Mouse (Mus musculus) heart, embryonic 14.5 days (tissue): Measurements from ENCODE around the gene Mrps26. TPM values are rescaled to one million over a fixed set of nuclear protein-coding genes. Genes with fewer than 3 reads are reported as not detected.

Experiments
- ATAC-seq: fragments of 200-750 bp; cut with Nextera tagmentation; 2 replicates; pipeline ENCODE4 v1.8.0; 2017; ENCODE audit warnings: low read depth, moderate TSS enrichment; ENCODE audit not compliant: insufficient number of reproducible peaks, insufficient read depth, low FRiP score
- H3K27ac ChIP-seq, 2 experiments: fragments of 200-500 bp in 1 of 2; fragments of 300-500 bp in 1 of 2; sonication (generic) in 1 of 2; replicated peaks in 1 of 2; 2 replicates each; pipeline ENCODE4 v1.5.1; 2012 to 2014; ENCODE audit warnings: low read depth in 2 of 2, low read length in 2 of 2, control low read depth in 1 of 2, mild to moderate bottlenecking in 1 of 2, mixed read lengths in 1 of 2; ENCODE audit not compliant: control insufficient read depth in 1 of 2, insufficient read depth in 1 of 2
- H3K27me3 ChIP-seq: fragments of 300-500 bp; sonication (generic); 2 replicates; pipeline ENCODE4 v1.6.1; 2014; ENCODE audit warnings: mild to moderate bottlenecking, low read length, control low read depth; ENCODE audit not compliant: control insufficient read depth, insufficient read depth
- H3K36me3 ChIP-seq: fragments of 300-500 bp; sonication (generic); 2 replicates; pipeline ENCODE4 v1.6.1; 2014; ENCODE audit warnings: mild to moderate bottlenecking, control low read depth, low read length, mixed read lengths; ENCODE audit not compliant: control insufficient read depth, insufficient read depth
- H3K4me1 ChIP-seq, 2 experiments: fragments of 200-500 bp in 1 of 2; fragments of 300-500 bp in 1 of 2; sonication (generic) in 1 of 2; 2 replicates each; pipeline ENCODE4 v1.6.1; 2012 to 2014; ENCODE audit warnings: low read length in 2 of 2, control low read depth in 1 of 2, mixed read lengths in 1 of 2; ENCODE audit not compliant: control insufficient read depth in 2 of 2, insufficient read depth in 2 of 2
- H3K4me2 ChIP-seq: fragments of 300-500 bp; sonication (generic); 2 replicates; pipeline ENCODE4 v1.6.1; 2014; ENCODE audit warnings: mild to moderate bottlenecking, low read length
- H3K4me3 ChIP-seq, 2 experiments: fragments of 200-500 bp in 1 of 2; fragments of 300-500 bp in 1 of 2; sonication (generic) in 1 of 2; 2 replicates each; pipeline ENCODE4 v1.5.1; 2012 to 2014; ENCODE audit warnings: low read length in 2 of 2, mild to moderate bottlenecking in 2 of 2, control low read depth in 1 of 2, low read depth in 1 of 2, moderate library complexity in 1 of 2; ENCODE audit not compliant: control insufficient read depth in 1 of 2, insufficient read depth in 1 of 2
- H3K9ac ChIP-seq: fragments of 300-500 bp; sonication (generic); 2 replicates; pipeline ENCODE4 v1.6.1; 2014; ENCODE audit warnings: mild to moderate bottlenecking, low read length
- H3K9me3 ChIP-seq: fragments of 300-500 bp; sonication (generic); 2 replicates; pipeline ENCODE4 v1.6.1; 2016; ENCODE audit warnings: low read length, control low read depth; ENCODE audit not compliant: control insufficient read depth
- WGBS: fragments of 180-500 bp; shearing (Covaris S2); extraction: QIAGEN DNeasy Blood & Tissue Kit; methylation state at CpG from one replicate; pipeline ENCODE4 v1.1.7; 2014; 5-methylcytosine and 5-hydroxymethylcytosine counted together
- polyA plus RNA-seq: library from polyadenylated mRNA; unstranded; fragments of >200 nt; fragmentation: Nextera tagmentation; extraction: Ambion mirVana; gene quantifications from 2 replicates; pipeline ENCODE4 v1.2.1, GENCODE M21; 2014

The Mrps26 gene
- polyA plus RNA-seq, 1 experiment from 2014 or later, result 72.4 TPM

DNA sequence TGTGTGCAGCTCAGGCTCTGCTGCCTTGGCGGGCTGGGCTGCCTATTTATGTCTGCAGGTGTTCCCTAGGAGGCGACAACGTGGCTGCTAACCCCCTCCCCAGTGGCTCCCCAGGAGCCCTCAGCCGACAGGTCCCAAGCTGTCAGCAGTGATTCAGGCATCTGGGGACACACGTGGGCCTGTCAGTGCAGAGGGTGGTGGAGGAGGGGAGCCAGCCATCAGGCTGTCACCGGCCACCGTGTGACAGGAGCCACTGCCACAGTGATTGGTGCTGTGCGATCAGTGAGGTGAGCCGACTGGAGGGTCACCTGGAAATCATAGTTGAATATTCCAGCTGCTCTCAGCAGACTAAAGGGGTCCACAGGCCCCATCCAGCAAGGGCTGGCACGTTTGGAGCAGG lies 19.0 kb downstream of the Mrps26 start, which contains the start of gene Avp:
Avp (minus strand) TSS at position 3 of the 400 bp plus-strand sequence.
- Histone ChIP-seq H3K36me3 (no peaks in the 10 kb centered on the region), H3K4me3 (no peak within 1 kb of the TSS), H3K27me3 (peaks cover 56% of the 10 kb centered on the region), H3K4me2 (no peak within 1 kb of the TSS), H3K4me1 (peaks cover 7 to 20% of the 10 kb centered on the region in 2 experiments; a peak in 3 of 4 replicates), H3K9ac (no peak within 1 kb of the TSS), H3K27ac (no peak within 1 kb of the TSS), H3K9me3 (peaks cover 5% of the 10 kb centered on the region; the same call in 1 of the 2 replicates)
- no peak for ATAC-seq
- 23% methylated on average over 10 of the region's 10 CpGs for WGBS

DNA sequence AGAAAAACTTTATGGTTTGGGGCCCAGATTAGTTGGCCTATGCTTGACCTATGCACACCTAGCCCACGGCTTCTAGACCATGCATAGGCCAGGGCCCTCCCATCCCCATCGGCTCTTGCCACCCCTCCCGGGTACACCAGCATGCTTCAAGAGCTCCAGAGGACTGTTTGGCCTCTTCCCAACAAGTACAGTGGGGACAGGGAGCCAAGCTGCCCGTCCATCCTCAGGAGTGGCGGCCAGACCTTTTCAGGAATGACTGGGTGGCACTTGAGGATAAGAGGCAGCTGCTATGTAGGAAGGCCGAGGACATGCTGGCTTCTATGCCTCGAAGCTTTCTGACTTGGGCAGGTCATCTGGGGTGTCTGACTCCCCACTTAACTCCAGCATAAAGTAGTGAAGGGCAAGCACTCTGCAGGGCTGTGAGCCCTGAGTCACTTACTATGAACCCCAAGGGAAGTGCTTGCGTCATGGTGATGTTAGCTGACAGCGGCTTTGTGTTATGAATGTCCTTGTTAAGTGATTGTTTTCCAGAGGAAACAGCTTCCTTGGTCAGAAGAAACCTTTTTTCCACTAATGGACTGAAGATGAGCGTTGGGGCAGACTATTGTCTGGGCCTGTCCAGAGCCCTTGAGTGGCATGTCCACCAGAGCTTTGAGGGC lies 20.5 kb downstream of the Mrps26 start:
- H3K9ac ChIP-seq, result no peak overlapping the region
- no peaks in the 10 kb centered on the region for H3K36me3 ChIP-seq
- H3K4me1 ChIP-seq, result peaks cover 7 to 18% of the 10 kb centered on the region in 2 experiments; a peak in 3 of 4 replicates
- no peak overlapping the region for H3K27ac ChIP-seq
- no peak overlapping the region for H3K4me2 ChIP-seq
- H3K4me3 ChIP-seq, result no peak overlapping the region
- WGBS, result 51% methylated on average over 10 of the region's 10 CpGs
- H3K27me3 ChIP-seq, result peaks cover 42% of the 10 kb centered on the region
- ATAC-seq, result no peak
- H3K9me3 ChIP-seq, result no peaks in the 10 kb centered on the region

DNA sequence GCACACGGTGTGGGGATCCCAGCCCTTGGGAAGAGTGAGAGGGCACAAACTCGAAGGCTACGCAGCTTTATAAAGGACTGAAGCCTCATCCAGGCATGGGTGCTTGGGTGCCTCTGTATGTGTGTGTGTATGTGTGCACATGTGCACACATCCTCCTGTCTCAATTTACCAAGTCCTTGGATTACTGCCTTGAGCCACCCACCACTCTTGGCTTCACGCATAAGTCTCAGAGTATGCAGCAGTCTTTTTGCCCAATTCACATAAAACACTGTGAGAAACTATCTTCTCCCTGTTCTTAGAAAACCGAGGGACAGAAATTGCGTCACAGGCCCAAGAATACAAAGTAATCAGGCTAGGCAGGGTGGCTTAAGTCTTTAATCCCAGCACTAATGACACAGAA lies 22.5 kb downstream of the Mrps26 start:
- H3K27ac ChIP-seq, result no peak overlapping the region
- no peaks in the 10 kb centered on the region for H3K9me3 ChIP-seq
- peaks cover 22% of the 10 kb centered on the region for H3K27me3 ChIP-seq
- no peak for ATAC-seq
- H3K4me2 ChIP-seq, result no peak overlapping the region
- peaks cover 5 to 9% of the 10 kb centered on the region in 2 experiments; a peak in 2 of 4 replicates for H3K4me1 ChIP-seq
- no peak overlapping the region for H3K9ac ChIP-seq
- no peak overlapping the region for H3K4me3 ChIP-seq
- peaks cover 6% of the 10 kb centered on the region for H3K36me3 ChIP-seq
- 81% methylated on average over 6 of the region's 6 CpGs for WGBS

DNA sequence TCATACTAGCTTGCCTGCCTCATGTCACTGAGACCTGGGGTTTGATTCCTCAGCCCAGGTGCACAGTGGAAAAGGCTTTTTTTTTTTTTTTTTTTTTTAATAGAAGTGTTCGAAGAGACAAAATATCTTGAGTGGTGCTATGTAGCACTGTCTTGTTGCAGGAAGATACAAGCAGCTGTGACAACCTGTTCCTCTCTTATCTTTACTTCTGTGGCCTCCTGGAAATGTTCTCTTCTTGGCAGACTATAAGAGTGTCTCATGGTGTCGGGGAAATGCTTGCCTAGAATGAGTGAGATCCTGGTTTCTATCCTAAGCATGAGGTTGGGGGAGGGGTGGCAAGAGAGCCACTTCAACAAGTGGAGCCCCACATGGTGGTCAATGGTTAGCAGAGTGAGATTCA lies 24.8 kb downstream of the Mrps26 start:
- Histone ChIP-seq H3K36me3 (peaks cover 16% of the 10 kb centered on the region), H3K27ac (no peak overlapping the region), H3K9me3 (no peaks in the 10 kb centered on the region), H3K4me2 (no peak overlapping the region), H3K4me1 (peaks cover 4 to 7% of the 10 kb centered on the region in 2 experiments; a peak in 1 of 4 replicates), H3K4me3 (no peak overlapping the region), H3K27me3 (0 out of 2 replicates have a peak, but pooled peaks cover 7% of the 10 kb centered on the region), H3K9ac (no peak overlapping the region)
- WGBS, result 40% methylated on average over 2 of the region's 2 CpGs
- ATAC-seq, result no peak

DNA sequence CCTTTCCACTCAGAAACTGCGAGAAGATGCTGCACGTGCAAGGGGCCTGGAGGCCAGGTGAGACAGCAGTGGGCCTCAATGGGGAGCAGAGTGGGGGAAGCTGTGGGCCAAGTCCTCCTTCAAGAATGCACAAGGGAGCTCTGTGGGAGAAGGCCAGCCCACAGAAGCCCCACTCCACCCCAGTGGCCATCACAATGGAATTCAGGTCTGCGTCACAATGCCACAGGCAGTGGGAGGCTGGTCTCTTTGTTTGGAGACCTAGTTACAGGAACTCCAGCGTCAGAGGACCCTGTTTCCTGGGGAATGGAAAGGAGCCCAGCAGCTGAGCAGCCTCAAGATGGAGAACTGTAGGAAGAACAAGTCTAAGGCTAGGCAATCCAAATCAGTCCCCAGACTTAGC lies 25.6 kb downstream of the Mrps26 start:
- no peak overlapping the region for H3K9ac ChIP-seq
- WGBS, result 77% methylated on average over 4 of the region's 4 CpGs
- no peak for ATAC-seq

DNA sequence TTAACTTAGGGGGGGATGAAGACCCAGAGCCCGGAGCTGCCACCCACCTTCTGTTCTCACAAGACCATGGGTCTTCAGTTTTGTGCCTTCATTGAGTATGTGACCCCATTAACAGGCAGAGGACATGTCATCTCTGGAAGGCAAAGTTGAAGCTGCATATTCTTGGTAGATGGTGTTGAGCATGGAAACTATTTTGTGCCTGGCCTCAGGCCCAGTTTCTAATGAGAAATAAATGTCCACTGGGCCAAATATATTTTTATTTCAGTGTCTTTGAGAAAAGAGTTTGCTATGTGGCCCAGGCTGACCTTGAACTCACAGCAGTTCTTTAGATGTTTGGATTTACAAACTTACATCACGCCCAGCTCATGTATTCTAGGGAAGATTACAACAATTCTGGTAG lies 26.2 kb downstream of the Mrps26 start:
- Histone ChIP-seq H3K9me3 (no peaks in the 10 kb centered on the region), H3K4me1 (no peaks in the 10 kb centered on the region), H3K27ac (no peak overlapping the region), H3K9ac (no peak overlapping the region), H3K4me2 (no peak overlapping the region), H3K27me3 (0 out of 2 replicates have a peak, but pooled peaks cover 3% of the 10 kb centered on the region), H3K36me3 (peaks cover 16% of the 10 kb centered on the region), H3K4me3 (no peak overlapping the region)
- WGBS, result 89% methylated on average over 2 of the region's 2 CpGs
- no peak for ATAC-seq

More for the DNA sequence above, 25.6 kb downstream of the Mrps26 start:
- H3K27ac ChIP-seq, result no peak overlapping the region
- H3K9me3 ChIP-seq, result no peaks in the 10 kb centered on the region
- H3K27me3 ChIP-seq, result 0 out of 2 replicates have a peak, but pooled peaks cover 4% of the 10 kb centered on the region
- no peaks in the 10 kb centered on the region for H3K4me1 ChIP-seq
- no peak overlapping the region for H3K4me3 ChIP-seq
- H3K4me2 ChIP-seq, result no peak overlapping the region
- H3K36me3 ChIP-seq, result peaks cover 16% of the 10 kb centered on the region

DNA sequence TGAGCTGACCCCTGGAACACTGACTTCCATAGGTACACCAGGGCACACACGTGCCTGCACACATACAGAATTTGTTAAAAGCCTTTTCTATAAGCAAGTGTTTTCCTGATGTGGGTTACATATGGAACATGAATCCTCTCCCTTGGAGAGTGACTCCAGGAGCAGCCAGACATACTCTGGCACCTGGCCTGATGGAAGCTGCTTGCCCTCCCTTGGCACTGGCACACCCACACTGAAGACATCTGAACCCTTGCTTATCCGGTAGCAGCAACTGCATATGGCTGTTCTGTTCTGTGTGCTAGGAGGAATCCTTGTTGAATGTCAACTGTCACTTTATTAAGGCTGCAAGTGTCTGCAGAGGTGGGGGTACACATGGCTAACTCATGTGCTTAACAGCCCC lies 27.5 kb downstream of the Mrps26 start:
- no peaks in the 10 kb centered on the region for H3K9me3 ChIP-seq
- no peak overlapping the region for H3K27ac ChIP-seq
- no peak overlapping the region for H3K9ac ChIP-seq
- no peaks in the 10 kb centered on the region for H3K4me1 ChIP-seq
- H3K4me3 ChIP-seq, result no peak overlapping the region
- H3K27me3 ChIP-seq, result no peaks in the 10 kb centered on the region
- no peak overlapping the region for H3K4me2 ChIP-seq
- 94% methylated on average over 2 of the region's 2 CpGs for WGBS
- H3K36me3 ChIP-seq, result peaks cover 25% of the 10 kb centered on the region
- no peak for ATAC-seq

DNA sequence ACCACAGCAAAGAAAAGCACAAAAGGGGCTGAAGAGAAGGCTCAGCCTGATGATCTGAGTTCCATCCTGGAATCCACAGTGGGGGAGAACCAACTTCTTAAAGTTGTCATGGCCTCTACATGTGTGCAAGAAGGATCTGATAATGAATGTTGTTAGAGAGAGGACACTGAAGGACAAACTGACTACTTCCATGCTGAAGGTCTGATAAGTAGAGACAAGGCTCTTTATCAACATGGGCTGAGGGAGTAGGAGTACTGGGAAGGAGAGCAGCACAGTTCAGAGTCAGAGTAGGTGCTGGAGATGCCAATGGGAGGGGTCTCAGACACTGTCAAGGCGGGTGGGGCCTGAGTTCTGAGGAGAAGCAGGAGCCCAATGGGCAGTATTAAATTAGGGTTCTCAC lies 32.1 kb downstream of the Mrps26 start:
- no peaks in the 10 kb centered on the region for H3K4me1 ChIP-seq
- H3K27ac ChIP-seq, result no peak overlapping the region
- H3K27me3 ChIP-seq, result no peaks in the 10 kb centered on the region
- H3K9me3 ChIP-seq, result no peaks in the 10 kb centered on the region
- ATAC-seq, result no peak
- peaks cover 51% of the 10 kb centered on the region for H3K36me3 ChIP-seq
- no peak overlapping the region for H3K4me2 ChIP-seq
- WGBS, result 68% methylated on average over 1 of the region's 1 CpGs
- H3K4me3 ChIP-seq, result no peak overlapping the region
- H3K9ac ChIP-seq, result no peak overlapping the region
